Mouse (Mus musculus) thymus, postnatal 25 days (tissue): ENCODE data around the gene Sncb.

ENCODE experiments used
- DNase-seq: peaks from one replicate; pipeline ENCODE4 v3.0.0; 2022

Gene Sncb

GRCm38 (mm10) chr13:54781086-54781485 lies 14.7 kb upstream of the Sncb start:
- DNase-seq: no peak

GRCm38 (mm10) chr13:54780592-54780991 lies 14.2 kb upstream of the Sncb start:
- no peak for DNase-seq

GRCm38 (mm10) chr13:54767012-54767411 lies 617 bp upstream of the Sncb start:
- no peak for DNase-seq

- DNase-seq: no peak
Measured at GRCm38 (mm10) chr13:54765281-54766191, 859 bp downstream of the Sncb start.

- DNase-seq: no peak
Measured at GRCm38 (mm10) chr13:54760906-54761305, 5.5 kb downstream of the Sncb start.

- no peak for DNase-seq
Measured at GRCm38 (mm10) chr13:54760164-54760795, 6.1 kb downstream of the Sncb start.

- DNase-seq: no peak
Measured at GRCm38 (mm10) chr13:54759496-54759895, 6.9 kb downstream of the Sncb start.

- no peak for DNase-seq
Measured at GRCm38 (mm10) chr13:54758756-54759470, 7.5 kb downstream of the Sncb start.

- peak; percentile 46 for DNase-seq
Measured at GRCm38 (mm10) chr13:54758045-54758755, 8.2 kb downstream of the Sncb start.

GRCm38 (mm10) chr13:54757093-54757830 lies 9.1 kb downstream of the Sncb start:
- DNase-seq: no peak

- no peak for DNase-seq
Measured at GRCm38 (mm10) chr13:54756156-54756712, 10.2 kb downstream of the Sncb start.

GRCm38 (mm10) chr13:54755201-54755830 lies 11.1 kb downstream of the Sncb start:
- DNase-seq: no peak

GRCm38 (mm10) chr13:54754169-54755080 lies 12.0 kb downstream of the Sncb start:
- DNase-seq: no peak

GRCm38 (mm10) chr13:54753733-54754132 lies 12.7 kb downstream of the Sncb start:
- no peak for DNase-seq

GRCm38 (mm10) chr13:54752656-54753055 lies 13.7 kb downstream of the Sncb start:
- no peak for DNase-seq

GRCm38 (mm10) chr13:54750699-54751098 lies 15.7 kb downstream of the Sncb start:
- no peak for DNase-seq

GRCm38 (mm10) chr13:54749864-54750411 lies 16.5 kb downstream of the Sncb start, which contains the start of gene Gprin1:
Gene Gprin1 (minus strand): TSS chr13:54749874.
- no peak for DNase-seq

- DNase-seq: no peak
Measured at GRCm38 (mm10) chr13:54749061-54749863, 17.1 kb downstream of the Sncb start.

- DNase-seq: no peak
Measured at GRCm38 (mm10) chr13:54748721-54749060, 17.7 kb downstream of the Sncb start.
